Mouse (Mus musculus): ENCODE data around the gene Ercc2.
A peak's percentile ranks its signal among the peaks of the same experiment; 100 is the strongest.

The Ercc2 gene

GRCm38 (mm10) chr7:19381377-19382165, at the start of gene Ercc2:
Gene Ercc2, plus strand, starts transcription at chr7:19382010.
- peak; percentile 96 for DNase-seq (ENCODE audit: low spot score)

- peak; percentile 51 for DNase-seq (ENCODE audit: low spot score)
These were observed 49.0 kb upstream of the Ercc2 start for GRCm38 (mm10) chr7:19332709-19333352.

- no peak for DNase-seq (ENCODE audit: low spot score)
These were observed 46.2 kb upstream of the Ercc2 start for GRCm38 (mm10) chr7:19335583-19335982.

GRCm38 (mm10) chr7:19337122-19337521, 44.7 kb upstream of the Ercc2 start:
- DNase-seq (ENCODE audit: low spot score) = no peak

GRCm38 (mm10) chr7:19338060-19338459, 43.8 kb upstream of the Ercc2 start:
- DNase-seq (ENCODE audit: low spot score) = peak; percentile 73

- peak; percentile 62 for DNase-seq (ENCODE audit: low spot score)
These were observed 43.2 kb upstream of the Ercc2 start for GRCm38 (mm10) chr7:19338596-19338995.

- DNase-seq (ENCODE audit: low spot score) = no peak
These were observed 40.6 kb upstream of the Ercc2 start for GRCm38 (mm10) chr7:19341250-19341649.

GRCm38 (mm10) chr7:19341761-19342409, 39.9 kb upstream of the Ercc2 start:
- no peak for DNase-seq (ENCODE audit: low spot score)

- peak; percentile 70 for DNase-seq (ENCODE audit: low spot score)
These were observed 39.3 kb upstream of the Ercc2 start for GRCm38 (mm10) chr7:19342481-19343027.

- peak; percentile 88 for DNase-seq (ENCODE audit: low spot score)
These were observed 38.5 kb upstream of the Ercc2 start for GRCm38 (mm10) chr7:19343210-19343808.

- no peak for DNase-seq (ENCODE audit: low spot score)
These were observed 37.5 kb upstream of the Ercc2 start, which contains the start of gene Ercc1 for GRCm38 (mm10) chr7:19344237-19344847. Gene Ercc1, plus strand, starts transcription at chr7:19344778.

GRCm38 (mm10) chr7:19344938-19345471, 36.8 kb upstream of the Ercc2 start:
- DNase-seq (ENCODE audit: low spot score) = peak; percentile 84

GRCm38 (mm10) chr7:19349188-19349915, 32.5 kb upstream of the Ercc2 start:
- DNase-seq (ENCODE audit: low spot score) = no peak

- DNase-seq (ENCODE audit: low spot score) = no peak
These were observed 31.6 kb upstream of the Ercc2 start for GRCm38 (mm10) chr7:19350221-19350620.

GRCm38 (mm10) chr7:19354991-19355390, 26.8 kb upstream of the Ercc2 start:
- DNase-seq (ENCODE audit: low spot score) = no peak

GRCm38 (mm10) chr7:19356311-19356710, 25.5 kb upstream of the Ercc2 start:
- DNase-seq (ENCODE audit: low spot score) = no peak

GRCm38 (mm10) chr7:19357381-19358375, 24.1 kb upstream of the Ercc2 start:
- DNase-seq (ENCODE audit: low spot score) = no peak

- peak; percentile 24 for DNase-seq (ENCODE audit: low spot score)
These were observed 23.2 kb upstream of the Ercc2 start for GRCm38 (mm10) chr7:19358634-19359033.

- DNase-seq (ENCODE audit: low spot score) = peak; percentile 85
These were observed 22.4 kb upstream of the Ercc2 start, which contains the start of the genes Cd3eap and Ppp1r13l for GRCm38 (mm10) chr7:19359299-19359891. Gene Cd3eap, minus strand, starts transcription at chr7:19359483. Gene Ppp1r13l, plus strand, starts transcription at chr7:19359749.
